Mouse (Mus musculus) embryonic facial prominence, embryonic 10.5 days (tissue): Measurements from ENCODE around the gene Prtg. TPM values are rescaled to one million over a fixed set of nuclear protein-coding genes. Genes with fewer than 3 reads are reported as not detected.

Source experiments
- DNase-seq: peaks from one replicate; pipeline ENCODE4 v3.0.0-alpha.2; 2017; ENCODE audit warnings: low spot score
- H3K27ac ChIP-seq: fragments of 300-500 bp; sonication (generic); replicated peaks from 2 replicates; pipeline ENCODE4 v1.5.1; 2016; ENCODE audit warnings: mild to moderate bottlenecking
- H3K27me3 ChIP-seq: fragments of 300-500 bp; sonication (generic); replicated peaks from 2 replicates; pipeline ENCODE4 v1.6.1; 2016; ENCODE audit warnings: low read depth, mild to moderate bottlenecking; ENCODE audit not compliant: poor library complexity, severe bottlenecking
- H3K36me3 ChIP-seq: fragments of 300-500 bp; sonication (generic); replicated peaks from 2 replicates; pipeline ENCODE4 v1.6.1; 2016; ENCODE audit warnings: mild to moderate bottlenecking, moderate library complexity
- H3K4me1 ChIP-seq: fragments of 300-500 bp; sonication (generic); 2 replicates; pipeline ENCODE4 v1.6.1; 2016
- H3K4me3 ChIP-seq: fragments of 300-500 bp; sonication (generic); 2 replicates; pipeline ENCODE4 v1.5.1; 2016; ENCODE audit warnings: mild to moderate bottlenecking, moderate library complexity
- H3K9me3 ChIP-seq: fragments of 300-500 bp; sonication (generic); 2 replicates; pipeline ENCODE4 v1.6.1; 2016; ENCODE audit warnings: mild to moderate bottlenecking
- WGBS: fragments of 180-500 bp; shearing (Covaris S2); methylation state at CpG from one replicate; pipeline ENCODE4 v1.1.7; 2016; 5-methylcytosine and 5-hydroxymethylcytosine counted together
- polyA plus RNA-seq: library from polyadenylated mRNA; unstranded; fragments of >200 nt; fragmentation: Nextera tagmentation; extraction: Ambion mirVana; gene quantifications from 2 replicates; pipeline ENCODE4 v1.2.1, GENCODE M21; 2016

Gene Prtg
- polyA plus RNA-seq, 1 experiment from 2014 or later, result 9.5 TPM

DNA sequence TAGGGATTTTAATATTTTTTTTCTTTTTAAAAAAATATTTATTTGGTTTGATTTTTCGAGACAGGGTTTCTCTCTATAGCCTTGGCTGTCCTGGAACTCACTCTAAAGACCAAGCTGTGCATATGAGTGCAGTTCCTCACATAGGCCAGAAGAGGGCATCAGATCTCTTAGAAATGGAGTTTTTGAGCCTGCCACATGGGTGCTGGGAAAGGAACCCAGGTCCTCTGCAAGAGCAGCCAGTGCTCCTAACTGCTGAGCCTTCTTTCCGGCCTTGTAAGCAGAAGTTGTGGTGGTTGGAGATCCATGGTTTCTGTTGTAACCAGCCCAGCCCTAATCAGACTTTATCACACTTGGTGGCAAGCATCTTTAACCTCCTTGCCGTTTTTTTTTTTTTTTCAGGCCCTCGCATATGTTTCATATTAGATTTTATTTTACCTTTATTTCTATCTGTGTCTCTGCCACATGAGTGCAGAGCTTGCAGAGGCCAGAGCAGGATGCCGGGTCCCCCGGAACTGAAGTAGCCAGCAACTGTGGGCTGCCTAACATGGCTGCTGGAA is 88.2 kb downstream of the Prtg start:
- Histone ChIP-seq H3K9me3 (0 out of 2 replicates have a peak, but pooled peaks cover 4% of the 10 kb centered on the region), H3K27ac (no peak overlapping the region), H3K36me3 (peaks cover 53% of the 10 kb centered on the region), H3K27me3 (no peaks in the 10 kb centered on the region), H3K4me1 (peaks cover 12% of the 10 kb centered on the region), H3K4me3 (no peak overlapping the region)
- WGBS, result 94% methylated on average over 6 of the region's 6 CpGs
- DNase-seq, result no peak

DNA sequence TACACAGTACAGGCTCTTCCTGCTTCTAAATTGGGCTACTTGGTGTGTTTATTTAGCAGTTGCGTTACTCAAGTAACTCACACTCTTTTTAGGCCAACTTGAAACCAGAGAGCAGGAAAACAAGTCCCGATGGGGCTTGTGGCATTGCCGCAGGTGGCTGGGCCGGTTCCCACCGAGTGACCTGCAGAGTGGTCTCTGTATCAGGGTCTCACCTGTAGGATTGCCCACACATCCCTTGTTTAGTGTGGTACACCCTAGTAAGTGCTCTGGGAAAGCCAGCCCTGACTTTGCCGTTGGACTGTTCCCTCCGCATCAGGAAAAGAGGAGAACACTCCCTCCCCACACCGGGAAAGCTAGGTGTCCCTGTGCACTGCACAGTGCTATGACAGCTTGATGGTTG is 95.4 kb downstream of the Prtg start:
- H3K9me3 ChIP-seq, result no peaks in the 10 kb centered on the region
- H3K4me1 ChIP-seq, result no peaks in the 10 kb centered on the region
- 83% methylated on average over 8 of the region's 8 CpGs for WGBS
- DNase-seq, result no peak
- no peaks in the 10 kb centered on the region for H3K27me3 ChIP-seq
- peaks cover 58% of the 10 kb centered on the region for H3K36me3 ChIP-seq
- H3K27ac ChIP-seq, result no peak overlapping the region
- H3K4me3 ChIP-seq, result no peak overlapping the region

GRCm38 (mm10) chr9:72902611-72903010 is 95.9 kb downstream of the Prtg start:
- no peak for DNase-seq
- Histone ChIP-seq H3K9me3 (no peaks in the 10 kb centered on the region), H3K36me3 (peaks cover 64% of the 10 kb centered on the region), H3K27ac (no peak overlapping the region), H3K4me1 (no peaks in the 10 kb centered on the region), H3K27me3 (no peaks in the 10 kb centered on the region), H3K4me3 (no peak overlapping the region)
- WGBS, result 91% methylated on average over 5 of the region's 5 CpGs

- 87% methylated on average over 6 of the region's 6 CpGs for WGBS
- Histone ChIP-seq H3K27me3 (no peaks in the 10 kb centered on the region), H3K27ac (no peak overlapping the region), H3K4me1 (no peaks in the 10 kb centered on the region), H3K36me3 (peaks cover 96% of the 10 kb centered on the region), H3K9me3 (no peaks in the 10 kb centered on the region), H3K4me3 (no peak overlapping the region)
- DNase-seq, result no peak
Measured at GRCm38 (mm10) chr9:72906693-72907103, 100.0 kb downstream of the Prtg start.

DNA sequence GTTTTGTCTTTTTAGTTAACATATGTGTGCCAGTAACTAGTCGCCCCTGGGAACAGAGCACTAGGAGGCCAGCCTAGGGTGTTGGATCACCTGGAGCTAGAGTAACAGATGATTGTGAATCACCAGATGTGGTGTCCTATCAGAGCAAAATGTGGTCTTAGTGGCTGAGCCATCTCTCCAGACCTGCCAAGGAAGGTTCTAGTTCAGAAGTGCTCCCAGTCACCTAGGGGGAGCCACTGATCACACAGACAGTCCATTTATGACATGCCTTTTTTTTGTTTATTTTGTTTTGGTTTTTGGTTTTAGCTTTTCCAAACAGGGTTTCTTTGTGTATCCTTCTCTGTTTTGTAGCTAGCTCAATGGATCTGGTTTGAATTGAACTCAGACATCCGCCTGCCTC is 104.7 kb downstream of the Prtg start:
- 90% methylated on average over 2 of the region's 2 CpGs for WGBS
- no peaks in the 10 kb centered on the region for H3K27me3 ChIP-seq
- H3K9me3 ChIP-seq, result no peaks in the 10 kb centered on the region
- peaks cover 89% of the 10 kb centered on the region for H3K36me3 ChIP-seq
- no peak for DNase-seq
- H3K27ac ChIP-seq, result no peak overlapping the region
- no peak overlapping the region for H3K4me3 ChIP-seq
- no peaks in the 10 kb centered on the region for H3K4me1 ChIP-seq

GRCm38 (mm10) chr9:72913551-72913950 is 106.9 kb downstream of the Prtg start:
- no peak overlapping the region for H3K4me3 ChIP-seq
- peaks cover 73% of the 10 kb centered on the region for H3K36me3 ChIP-seq
- no peaks in the 10 kb centered on the region for H3K27me3 ChIP-seq
- no peak for DNase-seq
- H3K9me3 ChIP-seq, result no peaks in the 10 kb centered on the region
- no peaks in the 10 kb centered on the region for H3K4me1 ChIP-seq
- 90% methylated on average over 6 of the region's 6 CpGs for WGBS
- no peak overlapping the region for H3K27ac ChIP-seq

DNA sequence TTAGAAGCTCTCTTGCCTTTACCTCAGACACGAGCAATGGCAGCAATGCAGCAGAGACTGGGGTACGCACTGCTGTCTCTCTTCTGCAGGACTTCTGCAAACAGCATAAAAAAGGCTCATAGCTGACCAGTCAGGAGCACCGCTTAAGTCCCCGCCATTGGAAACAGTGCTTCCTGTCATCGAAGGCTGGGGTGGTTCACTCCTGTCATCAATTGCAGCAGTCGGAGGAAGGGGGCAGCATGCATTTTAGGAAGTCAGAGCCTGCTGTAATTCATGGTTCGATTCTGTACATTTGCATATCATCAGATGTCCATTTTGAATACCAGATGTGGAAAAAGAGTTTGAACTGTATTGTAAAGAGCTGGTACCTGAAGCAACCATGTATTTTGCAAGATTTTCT is 109.1 kb downstream of the Prtg start:
- WGBS, result 76% methylated on average over 7 of the region's 7 CpGs
- Histone ChIP-seq H3K27ac (no peak overlapping the region), H3K9me3 (no peaks in the 10 kb centered on the region), H3K4me1 (no peaks in the 10 kb centered on the region), H3K36me3 (peaks cover 51% of the 10 kb centered on the region), H3K27me3 (no peaks in the 10 kb centered on the region), H3K4me3 (no peak overlapping the region)
- DNase-seq, result no peak

DNA sequence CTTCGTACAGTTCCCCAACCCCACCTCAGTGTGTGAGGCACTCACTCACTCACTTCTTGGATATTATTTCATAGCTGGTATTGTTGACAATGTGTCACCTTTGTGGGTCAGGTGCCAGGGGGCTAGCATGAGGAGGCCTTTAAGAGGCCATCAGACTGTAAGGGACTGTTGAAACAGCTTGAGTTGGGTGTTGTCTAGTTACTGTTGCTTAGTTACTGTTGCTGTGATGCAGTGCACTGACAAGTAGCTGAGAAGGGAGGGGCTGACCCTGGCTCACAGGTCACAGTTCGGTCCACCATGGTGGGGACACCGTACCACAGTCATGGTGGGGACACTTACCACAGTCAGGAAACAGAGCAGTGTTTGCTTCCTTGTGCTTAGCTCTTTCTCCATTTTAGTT is 116.4 kb downstream of the Prtg start:
- 85% methylated on average over 3 of the region's 3 CpGs for WGBS
- Histone ChIP-seq H3K36me3 (peaks cover 9% of the 10 kb centered on the region; the same call in 1 of the 2 replicates), H3K27me3 (peaks cover 38% of the 10 kb centered on the region), H3K27ac (no peak overlapping the region), H3K9me3 (no peaks in the 10 kb centered on the region), H3K4me3 (no peak overlapping the region), H3K4me1 (peaks cover 27% of the 10 kb centered on the region)
- no peak for DNase-seq

DNA sequence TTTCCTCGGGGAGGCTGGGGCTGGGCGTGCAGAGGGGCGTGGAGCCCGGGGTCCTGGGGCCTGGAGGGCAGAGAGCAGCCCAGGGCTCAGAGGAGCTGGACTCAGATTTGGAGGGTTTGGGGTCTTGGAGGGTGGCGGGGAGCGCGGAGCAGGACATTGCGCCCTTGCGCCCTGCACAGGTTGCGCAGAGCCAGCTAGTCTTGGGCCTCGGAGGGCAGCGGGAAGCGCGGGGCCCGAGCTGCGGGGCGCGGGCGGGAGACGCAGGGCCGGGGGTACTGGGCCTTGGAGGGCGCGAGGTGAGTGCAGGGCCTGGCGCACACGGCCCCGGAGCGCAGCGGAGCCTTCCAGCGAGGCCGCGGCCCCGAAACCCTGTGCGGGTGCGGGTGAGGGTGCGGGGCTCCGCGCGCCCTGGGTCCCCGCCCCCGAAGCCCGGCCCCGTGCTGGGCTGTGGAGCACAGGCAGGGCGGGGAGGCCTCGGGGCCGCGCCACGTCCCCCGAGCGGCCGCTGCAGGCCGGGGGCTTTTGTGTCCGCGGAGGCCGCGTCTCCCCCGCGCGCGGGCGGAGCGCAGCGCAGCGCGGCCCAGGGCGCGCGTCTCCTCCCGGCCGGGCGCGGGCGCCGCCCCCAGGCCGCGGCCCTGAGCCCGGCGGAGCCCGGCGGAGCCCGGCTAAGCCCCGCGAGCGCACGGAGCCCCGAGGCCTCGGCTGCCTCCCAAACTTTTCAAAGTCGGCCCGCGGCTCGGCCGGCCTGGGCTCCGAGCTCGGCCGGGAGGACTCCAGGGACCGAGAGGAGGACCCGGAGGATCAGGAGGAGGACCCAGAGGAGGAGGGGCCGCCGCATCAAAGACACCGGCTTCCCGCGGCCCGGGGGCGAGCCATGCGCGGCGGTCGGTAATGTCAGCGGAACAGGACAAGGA is 118.6 kb downstream of the Prtg start, which contains the start of gene Pygo1:
TSS of gene Pygo1 (plus strand) at position 625 of the 914 bp plus-strand sequence.
- peak; percentile 83 for DNase-seq
- peak within 1 kb of the TSS; percentile 95 for H3K27ac ChIP-seq
- H3K9me3 ChIP-seq, result no peaks in the 10 kb centered on the region
- H3K27me3 ChIP-seq, result peaks cover 38% of the 10 kb centered on the region
- H3K4me3 ChIP-seq, result peak within 1 kb of the TSS; percentile 87
- H3K36me3 ChIP-seq, result peaks cover 14% of the 10 kb centered on the region
- WGBS, result under 1% methylated on average over 108 of the region's 108 CpGs
- H3K4me1 ChIP-seq, result peaks cover 30% of the 10 kb centered on the region

DNA sequence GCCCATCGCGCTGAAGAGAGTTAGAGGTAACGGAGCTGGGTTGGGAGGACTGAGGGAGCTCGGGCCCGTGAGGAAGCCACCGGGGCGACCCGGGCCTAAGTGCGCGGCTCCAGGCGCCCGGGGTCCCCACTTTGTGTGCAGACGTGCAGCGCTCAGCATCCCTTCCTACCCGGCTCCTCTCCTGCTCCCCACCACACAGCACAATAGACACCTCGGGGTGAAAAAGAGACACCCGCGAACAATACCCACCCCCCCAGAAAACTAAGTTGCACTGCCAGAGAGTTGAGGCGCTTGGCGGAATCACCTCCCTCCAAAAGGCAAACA is 119.2 kb downstream of the Prtg start:
- peaks cover 38% of the 10 kb centered on the region for H3K27me3 ChIP-seq
- peaks cover 17% of the 10 kb centered on the region for H3K36me3 ChIP-seq
- WGBS, result 1% methylated on average over 20 of the region's 20 CpGs

GRCm38 (mm10) chr9:72931166-72931790 is 124.6 kb downstream of the Prtg start:
- Histone ChIP-seq H3K36me3 (peaks cover 61% of the 10 kb centered on the region), H3K27me3 (peaks cover 14% of the 10 kb centered on the region), H3K4me1 (peaks cover 20% of the 10 kb centered on the region), H3K27ac (no peak overlapping the region), H3K4me3 (no peak overlapping the region), H3K9me3 (no peaks in the 10 kb centered on the region)
- WGBS, result 78% methylated on average over 13 of the region's 13 CpGs
- DNase-seq, result no peak

More for the DNA sequence above, 119.2 kb downstream of the Prtg start:
- Histone ChIP-seq H3K4me1 (peaks cover 30% of the 10 kb centered on the region), H3K27ac (peak overlapping the region; percentile 95), H3K4me3 (peak overlapping the region; percentile 87), H3K9me3 (no peaks in the 10 kb centered on the region)
- no peak for DNase-seq

- Histone ChIP-seq H3K4me1 (no peaks in the 10 kb centered on the region), H3K9me3 (no peaks in the 10 kb centered on the region), H3K27ac (no peak overlapping the region), H3K27me3 (no peaks in the 10 kb centered on the region), H3K4me3 (no peak overlapping the region), H3K36me3 (peaks cover 47% of the 10 kb centered on the region)
- no peak for DNase-seq
- WGBS, result 84% methylated on average over 4 of the region's 4 CpGs
Measured at GRCm38 (mm10) chr9:72935309-72935708, 128.6 kb downstream of the Prtg start.
